Mouse (Mus musculus) thymus, postnatal 14 days (tissue): Measurements from ENCODE around the gene Postn.

Experiments used
- DNase-seq: peaks from one replicate; pipeline ENCODE4 v3.0.0; 2021

Postn gene

DNA sequence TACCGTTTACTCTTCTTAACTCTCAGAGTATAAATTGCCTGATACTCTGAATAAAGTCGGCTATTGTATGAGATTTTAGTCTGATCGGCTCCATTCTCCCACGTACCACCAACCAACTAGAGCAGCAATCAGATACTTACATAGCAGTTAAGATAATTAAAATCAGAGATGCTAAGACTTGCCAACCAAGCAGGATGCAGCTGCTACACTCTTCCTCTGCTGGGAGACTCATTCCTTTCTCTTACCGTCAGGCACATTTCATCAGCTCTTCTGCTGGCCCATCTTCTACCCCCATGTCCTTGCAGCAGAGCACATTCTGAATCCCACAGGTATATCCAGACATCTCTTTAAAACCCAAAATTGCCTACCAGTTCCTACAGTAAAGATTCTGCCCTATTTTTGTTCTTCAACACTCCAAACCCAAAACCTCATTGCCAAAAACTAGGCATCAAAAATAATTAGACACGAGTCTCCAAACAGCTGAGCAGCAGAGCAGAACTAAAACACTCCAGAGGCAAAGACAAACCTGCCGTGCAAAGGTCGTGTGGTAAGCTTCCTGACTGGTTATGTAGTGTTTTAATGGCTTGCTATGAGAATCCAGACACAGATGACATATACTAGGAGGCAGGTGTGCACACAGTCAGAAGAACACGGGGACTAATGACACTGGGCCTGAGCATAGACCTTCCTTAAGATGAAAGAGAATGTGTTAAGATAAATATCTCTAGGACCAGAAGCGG lies 59.5 kb downstream of the Postn start:
- DNase-seq = no peak

- no peak for DNase-seq
Observed at GRCm38 (mm10) chr3:54420983-54421382, 60.1 kb downstream of the Postn start.

DNA sequence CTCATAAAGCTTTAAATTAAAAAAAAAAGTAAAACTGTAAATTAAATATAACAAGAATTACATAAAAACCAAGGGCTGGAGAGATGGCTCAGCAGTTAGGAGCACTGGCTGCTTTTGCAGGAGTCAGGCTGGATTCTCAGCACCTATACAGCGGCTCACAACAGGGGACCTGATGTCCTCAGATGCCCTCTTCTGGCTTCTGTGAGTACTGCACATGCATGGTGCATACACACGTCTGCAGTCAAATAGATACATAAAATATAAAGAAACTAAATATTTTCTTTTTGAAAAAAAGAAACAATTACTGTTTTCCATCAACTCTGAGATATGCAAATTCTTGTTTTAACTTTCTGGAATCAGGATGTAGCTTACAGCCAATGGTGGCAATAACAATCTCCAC lies 60.8 kb downstream of the Postn start:
- peak; percentile 4 for DNase-seq

DNA sequence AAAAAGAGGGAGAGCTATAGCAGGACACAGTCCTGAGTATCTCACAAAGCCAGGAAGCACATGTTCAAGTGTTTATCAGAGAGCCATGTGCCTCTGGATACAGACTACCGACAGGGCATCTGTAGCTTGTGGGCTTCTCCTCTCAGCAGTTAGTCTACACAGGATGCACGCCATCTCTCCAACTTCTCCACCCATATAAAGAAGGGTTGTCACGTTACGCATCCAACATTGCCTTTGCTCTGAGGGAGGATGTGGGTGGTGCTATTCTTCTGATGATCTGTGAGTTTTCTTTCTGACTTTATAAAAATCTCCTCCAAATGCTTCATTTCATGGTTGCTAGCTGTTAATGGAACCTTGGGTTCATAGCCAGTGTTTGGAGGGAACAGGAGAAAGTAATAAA lies 63.2 kb downstream of the Postn start:
- no peak for DNase-seq

GRCm38 (mm10) chr3:54431663-54432062 lies 70.8 kb downstream of the Postn start:
- DNase-seq = no peak

DNA sequence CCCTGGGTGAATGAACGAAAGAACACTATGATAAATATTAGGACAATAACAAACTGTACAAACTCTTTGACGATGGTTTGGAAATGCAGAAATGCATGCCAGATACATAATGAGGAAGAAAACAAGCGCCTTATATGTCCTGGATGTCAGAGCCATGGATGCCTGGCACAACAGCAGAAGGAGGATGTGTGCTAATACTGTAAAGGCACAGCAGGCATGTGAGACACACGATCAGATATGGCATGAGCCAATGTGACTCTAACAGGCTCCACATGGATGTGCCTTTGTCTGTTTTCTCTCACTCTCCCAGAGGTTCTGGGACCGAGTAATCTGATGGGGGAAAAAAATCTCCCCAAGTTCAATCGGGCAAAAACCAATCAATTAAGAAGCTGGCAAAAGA lies 71.3 kb downstream of the Postn start:
- DNase-seq = no peak

DNA sequence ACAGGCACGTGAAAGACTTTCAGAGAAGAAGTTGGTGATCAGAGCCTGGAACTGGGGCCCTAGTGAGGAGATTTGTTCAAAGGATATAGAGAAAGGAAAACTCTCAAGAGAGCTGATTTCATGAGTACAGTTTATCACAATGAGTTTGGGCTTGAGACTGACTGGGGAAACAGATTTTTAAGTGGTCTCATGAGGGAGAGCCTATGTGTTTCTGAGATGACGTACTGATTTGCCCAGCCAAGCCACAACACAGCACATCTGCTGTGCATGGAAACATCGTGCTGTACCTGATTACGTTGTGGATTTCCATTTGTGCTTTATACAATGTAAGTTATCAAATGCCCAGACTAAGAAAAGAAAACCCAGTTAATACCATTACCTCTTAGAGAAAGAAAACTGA lies 71.7 kb downstream of the Postn start:
- no peak for DNase-seq

- no peak for DNase-seq
Observed at GRCm38 (mm10) chr3:54434571-54434970, 73.7 kb downstream of the Postn start.

GRCm38 (mm10) chr3:54436373-54436964 lies 75.6 kb downstream of the Postn start:
- DNase-seq = no peak
